Mouse (Mus musculus): ENCODE data around the gene Trpm3. TPM values are rescaled to one million over a fixed set of nuclear protein-coding genes. Genes with fewer than 3 reads are reported as not detected.

The Trpm3 gene
- polyA plus RNA-seq, 1 experiment from 2014 or later, result 6.0 TPM

- 92% methylated on average over 5 of the region's 5 CpGs for WGBS
- H3K4me3 ChIP-seq, result no peak overlapping the region
- H3K36me3 ChIP-seq (replicated peaks), result no peaks in the 10 kb centered on the region
- no peak overlapping the region for H3K27ac ChIP-seq
- no peak for DNase-seq (ENCODE audit: extremely low spot score, low spot score)
- no peaks in the 10 kb centered on the region for H3K27me3 ChIP-seq (ENCODE audit: poor library complexity, severe bottlenecking)
- no peaks in the 10 kb centered on the region for H3K9me3 ChIP-seq
- 0 out of 2 replicates have a peak, but pooled peaks cover 4% of the 10 kb centered on the region for H3K4me1 ChIP-seq
Measured at GRCm38 (mm10) chr19:22973727-22974126, 834.9 kb downstream of the Trpm3 start.

- Histone ChIP-seq H3K27ac (no peak overlapping the region), H3K27me3 (ENCODE audit: poor library complexity, severe bottlenecking) (no peaks in the 10 kb centered on the region), H3K9me3 (no peaks in the 10 kb centered on the region), H3K4me1 (0 out of 2 replicates have a peak, but pooled peaks cover 4% of the 10 kb centered on the region), H3K4me3 (no peak overlapping the region), H3K36me3 (replicated peaks) (no peaks in the 10 kb centered on the region)
- WGBS, result 96% methylated on average over 5 of the region's 5 CpGs
- DNase-seq (ENCODE audit: extremely low spot score, low spot score), result no peak
Measured at GRCm38 (mm10) chr19:22975801-22976200, 837.0 kb downstream of the Trpm3 start.

GRCm38 (mm10) chr19:22977508-22977907 lies 838.7 kb downstream of the Trpm3 start:
- H3K9me3 ChIP-seq, result no peaks in the 10 kb centered on the region
- 79% methylated on average over 5 of the region's 5 CpGs for WGBS
- no peak for DNase-seq (ENCODE audit: extremely low spot score, low spot score)

GRCm38 (mm10) chr19:22978763-22979162 lies 839.9 kb downstream of the Trpm3 start:
- H3K4me3 ChIP-seq, result no peak overlapping the region
- no peak overlapping the region for H3K27ac ChIP-seq
- no peaks in the 10 kb centered on the region for H3K9me3 ChIP-seq
- H3K4me1 ChIP-seq, result 0 out of 2 replicates have a peak, but pooled peaks cover 4% of the 10 kb centered on the region
- DNase-seq (ENCODE audit: extremely low spot score, low spot score), result no peak
- H3K36me3 ChIP-seq (replicated peaks), result no peaks in the 10 kb centered on the region
- 92% methylated on average over 7 of the region's 7 CpGs for WGBS
- no peaks in the 10 kb centered on the region for H3K27me3 ChIP-seq (ENCODE audit: poor library complexity, severe bottlenecking)

More at GRCm38 (mm10) chr19:22977508-22977907, 838.7 kb downstream of the Trpm3 start:
- Histone ChIP-seq H3K27ac (no peak overlapping the region), H3K36me3 (replicated peaks) (no peaks in the 10 kb centered on the region), H3K27me3 (ENCODE audit: poor library complexity, severe bottlenecking) (no peaks in the 10 kb centered on the region), H3K4me1 (0 out of 2 replicates have a peak, but pooled peaks cover 4% of the 10 kb centered on the region), H3K4me3 (no peak overlapping the region)

- WGBS, result 78% methylated on average over 1 of the region's 1 CpGs
- no peak for DNase-seq (ENCODE audit: extremely low spot score, low spot score)
- Histone ChIP-seq H3K27me3 (ENCODE audit: poor library complexity, severe bottlenecking) (no peaks in the 10 kb centered on the region), H3K27ac (no peak overlapping the region), H3K4me3 (no peak overlapping the region), H3K4me1 (0 out of 2 replicates have a peak, but pooled peaks cover 4% of the 10 kb centered on the region), H3K9me3 (no peaks in the 10 kb centered on the region), H3K36me3 (replicated peaks) (no peaks in the 10 kb centered on the region)
Measured at GRCm38 (mm10) chr19:22979191-22979590, 840.3 kb downstream of the Trpm3 start.

- Histone ChIP-seq H3K4me1 (no peaks in the 10 kb centered on the region), H3K36me3 (replicated peaks) (no peaks in the 10 kb centered on the region), H3K27ac (no peak overlapping the region), H3K4me3 (no peak overlapping the region), H3K9me3 (no peaks in the 10 kb centered on the region), H3K27me3 (ENCODE audit: poor library complexity, severe bottlenecking) (no peaks in the 10 kb centered on the region)
- 96% methylated on average over 12 of the region's 12 CpGs for WGBS
- no peak for DNase-seq (ENCODE audit: extremely low spot score, low spot score)
Measured at GRCm38 (mm10) chr19:22987914-22988313, 849.1 kb downstream of the Trpm3 start.

GRCm38 (mm10) chr19:22993946-22994345 lies 855.1 kb downstream of the Trpm3 start:
- H3K4me3 ChIP-seq, result no peak overlapping the region
- 72% methylated on average over 4 of the region's 4 CpGs for WGBS
- H3K9me3 ChIP-seq, result no peaks in the 10 kb centered on the region
- no peak for DNase-seq (ENCODE audit: extremely low spot score, low spot score)
- no peak overlapping the region for H3K27ac ChIP-seq
- no peaks in the 10 kb centered on the region for H3K27me3 ChIP-seq (ENCODE audit: poor library complexity, severe bottlenecking)
- no peaks in the 10 kb centered on the region for H3K36me3 ChIP-seq (replicated peaks)
- no peaks in the 10 kb centered on the region for H3K4me1 ChIP-seq

GRCm38 (mm10) chr19:22994531-22994930 lies 855.7 kb downstream of the Trpm3 start:
- Histone ChIP-seq H3K9me3 (no peaks in the 10 kb centered on the region), H3K36me3 (replicated peaks) (no peaks in the 10 kb centered on the region), H3K4me3 (no peak overlapping the region), H3K27ac (no peak overlapping the region), H3K4me1 (no peaks in the 10 kb centered on the region), H3K27me3 (ENCODE audit: poor library complexity, severe bottlenecking) (no peaks in the 10 kb centered on the region)
- DNase-seq (ENCODE audit: extremely low spot score, low spot score), result no peak
- WGBS, result 92% methylated on average over 5 of the region's 5 CpGs

GRCm38 (mm10) chr19:23000293-23000692 lies 861.4 kb downstream of the Trpm3 start:
- Histone ChIP-seq H3K27ac (no peak overlapping the region), H3K9me3 (no peaks in the 10 kb centered on the region), H3K27me3 (ENCODE audit: poor library complexity, severe bottlenecking) (no peaks in the 10 kb centered on the region), H3K4me3 (no peak overlapping the region), H3K36me3 (replicated peaks) (no peaks in the 10 kb centered on the region), H3K4me1 (no peaks in the 10 kb centered on the region)
- WGBS, result 97% methylated on average over 1 of the region's 1 CpGs
- DNase-seq (ENCODE audit: extremely low spot score, low spot score), result no peak

GRCm38 (mm10) chr19:23003861-23004260 lies 865.0 kb downstream of the Trpm3 start:
- H3K4me1 ChIP-seq, result no peaks in the 10 kb centered on the region
- 68% methylated on average over 8 of the region's 8 CpGs for WGBS
- DNase-seq (ENCODE audit: extremely low spot score, low spot score), result no peak
- H3K27me3 ChIP-seq (ENCODE audit: poor library complexity, severe bottlenecking), result no peaks in the 10 kb centered on the region
- H3K27ac ChIP-seq, result no peak overlapping the region
- H3K4me3 ChIP-seq, result no peak overlapping the region
- no peaks in the 10 kb centered on the region for H3K36me3 ChIP-seq (replicated peaks)
- H3K9me3 ChIP-seq, result no peaks in the 10 kb centered on the region

- no peaks in the 10 kb centered on the region for H3K27me3 ChIP-seq (ENCODE audit: poor library complexity, severe bottlenecking)
- H3K27ac ChIP-seq, result no peak overlapping the region
- H3K9me3 ChIP-seq, result no peaks in the 10 kb centered on the region
- no peak for DNase-seq (ENCODE audit: extremely low spot score, low spot score)
- H3K4me3 ChIP-seq, result no peak overlapping the region
- WGBS, result 91% methylated on average over 7 of the region's 7 CpGs
- no peaks in the 10 kb centered on the region for H3K36me3 ChIP-seq (replicated peaks)
- no peaks in the 10 kb centered on the region for H3K4me1 ChIP-seq
Measured at GRCm38 (mm10) chr19:23005851-23006250, 867.0 kb downstream of the Trpm3 start.

- H3K4me1 ChIP-seq, result no peaks in the 10 kb centered on the region
- H3K27ac ChIP-seq, result no peak overlapping the region
- no peak for DNase-seq (ENCODE audit: extremely low spot score, low spot score)
- H3K36me3 ChIP-seq (replicated peaks), result no peaks in the 10 kb centered on the region
- 81% methylated on average over 11 of the region's 11 CpGs for WGBS
- no peaks in the 10 kb centered on the region for H3K9me3 ChIP-seq
- no peak overlapping the region for H3K4me3 ChIP-seq
- no peaks in the 10 kb centered on the region for H3K27me3 ChIP-seq (ENCODE audit: poor library complexity, severe bottlenecking)
Measured at GRCm38 (mm10) chr19:23006517-23007273, 867.8 kb downstream of the Trpm3 start.

GRCm38 (mm10) chr19:23013695-23014094 lies 874.8 kb downstream of the Trpm3 start:
- Histone ChIP-seq H3K9me3 (no peaks in the 10 kb centered on the region), H3K27me3 (ENCODE audit: poor library complexity, severe bottlenecking) (no peaks in the 10 kb centered on the region), H3K4me1 (no peaks in the 10 kb centered on the region), H3K4me3 (no peak overlapping the region), H3K36me3 (replicated peaks) (no peaks in the 10 kb centered on the region), H3K27ac (no peak overlapping the region)
- WGBS, result 100% methylated on average over 1 of the region's 2 CpGs
- DNase-seq (ENCODE audit: extremely low spot score, low spot score), result no peak
